Mouse (Mus musculus): ENCODE data around the gene Rpp14.

DNA sequence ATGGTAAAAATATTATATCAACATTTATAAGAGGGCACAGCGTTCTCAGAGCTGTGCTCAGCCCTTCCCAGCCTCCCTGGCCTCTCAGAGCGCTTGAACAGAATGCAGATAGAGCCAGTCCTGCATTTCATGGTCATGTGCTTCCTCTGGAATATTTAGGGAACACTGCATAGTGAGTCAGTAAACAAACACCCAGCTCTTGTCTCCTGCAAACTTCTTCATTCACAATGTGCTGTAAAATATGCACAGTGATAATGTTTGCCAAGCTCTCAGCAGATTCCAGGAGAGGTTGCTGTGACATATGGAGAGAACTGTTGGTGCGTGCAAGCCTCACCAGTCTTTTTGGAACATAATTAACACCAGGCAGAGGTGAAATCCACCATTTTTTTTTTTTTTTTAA lies 55.0 kb downstream of the Rpp14 start:
- TF ChIP-seq POLR2A (IDR thresholded peaks at IDR 0.05; ENCODE audit: control insufficient read depth, extremely low read depth, insufficient read depth, low read length, poor library complexity) (no peak), CTCF (IDR thresholded peaks at IDR 0.05; ENCODE audit: borderline replicate concordance, control insufficient read depth, extremely low read depth, insufficient read depth, low read length, poor library complexity) (no peak)
